Mouse (Mus musculus) lung, adult 2 months (tissue): ENCODE results near the gene Mindy4. TPM values are rescaled to one million over a fixed set of nuclear protein-coding genes. Genes with fewer than 3 reads are reported as not detected.
"Not testable (repeated sequence)": the region's sequence is repeated elsewhere in the genome, so short reads cannot be mapped to it uniquely, and the experiment has no call there.

Experiments used
- DNase-seq: peaks from one replicate; pipeline ENCODE4 v3.0.0; 2022
- H3K4me1 ChIP-seq: fragments of 200-500 bp; 2 replicates; pipeline ENCODE4 v1.6.1; 2011; ENCODE audit warnings: low read length; ENCODE audit not compliant: control insufficient read depth, insufficient read depth
- H3K4me3 ChIP-seq: fragments of 200-500 bp; replicated peaks from 2 replicates; pipeline ENCODE3; 2011; ENCODE audit warnings: low read depth, mild to moderate bottlenecking, control low read depth, low read length; ENCODE audit errors: extremely low read depth
- CTCF ChIP-seq: fragments of 200-500 bp; IDR thresholded peaks from 2 replicates; pipeline ENCODE4 v1.5.1; 2011; ENCODE audit warnings: mild to moderate bottlenecking, low read length, control low read depth; ENCODE audit not compliant: insufficient read depth
- POLR2A ChIP-seq: fragments of 200-500 bp; IDR thresholded peaks from 2 replicates; pipeline ENCODE4 v1.6.1; 2011; ENCODE audit warnings: low read depth, mild to moderate bottlenecking, control low read depth, low read length, borderline replicate concordance; ENCODE audit errors: extremely low read depth
- WGBS: fragments of 180-500 bp; shearing (Covaris S2); methylation state at CpG from one replicate; pipeline ENCODE4 v1.1.7; 2018; 5-methylcytosine and 5-hydroxymethylcytosine counted together
- polyA plus RNA-seq: library from polyadenylated mRNA; depleted of rRNA; stranded (reverse); fragments of >200 nt; gene quantifications from 2 replicates; pipeline ENCODE4 v1.2.3, GENCODE M21; 2012

Mindy4 gene
- polyA plus RNA-seq, 1 experiment = 35.7 TPM

GRCm38 (mm10) chr6:55174741-55175181 is 28.4 kb upstream of the Mindy4 start, which contains the start of gene Inmt:
Gene Inmt, minus strand, starts transcription at chr6:55175043.
- 76% methylated on average over 1 of the region's 1 CpGs for WGBS
- TF ChIP-seq CTCF = no peak
- TF ChIP-seq POLR2A = peak; percentile 72; the same call in 1 of the 2 replicates
- no peak for DNase-seq
- H3K4me1 ChIP-seq = peaks cover 10% of the 10 kb centered on the region
- H3K4me3 ChIP-seq = peak within 1 kb of the TSS; percentile 64

- TF ChIP-seq CTCF (no peak), POLR2A (no peak)
- no peak for DNase-seq
- peaks cover 10% of the 10 kb centered on the region for H3K4me1 ChIP-seq
- 14% methylated on average over 2 of the region's 2 CpGs for WGBS
- H3K4me3 ChIP-seq = no peak overlapping the region
Measured at GRCm38 (mm10) chr6:55175456-55175855, 27.7 kb upstream of the Mindy4 start.

- no peak overlapping the region for H3K4me3 ChIP-seq
- no peak for DNase-seq
- peaks cover 10% of the 10 kb centered on the region for H3K4me1 ChIP-seq
- TF ChIP-seq POLR2A = no peak
- 26% methylated on average over 5 of the region's 5 CpGs for WGBS
Measured at GRCm38 (mm10) chr6:55175892-55176291, 27.3 kb upstream of the Mindy4 start.

- TF ChIP-seq CTCF (peak; percentile 22; the same call in 1 of the 2 replicates), POLR2A (no peak)
- H3K4me1 ChIP-seq = peaks cover 10% of the 10 kb centered on the region
- WGBS = 27% methylated on average over 12 of the region's 12 CpGs
- H3K4me3 ChIP-seq = no peak overlapping the region
- DNase-seq = no peak
Measured at GRCm38 (mm10) chr6:55177060-55177732, 26.0 kb upstream of the Mindy4 start.

- TF ChIP-seq CTCF (no peak), POLR2A (no peak)
- DNase-seq = no peak
- 58% methylated on average over 7 of the region's 7 CpGs for WGBS
- Histone ChIP-seq H3K4me1 (peaks cover 10% of the 10 kb centered on the region), H3K4me3 (no peak overlapping the region)
Measured at GRCm38 (mm10) chr6:55179560-55179959, 23.6 kb upstream of the Mindy4 start.

GRCm38 (mm10) chr6:55182655-55183430 is 20.3 kb upstream of the Mindy4 start:
- Histone ChIP-seq H3K4me3 (no peak overlapping the region), H3K4me1 (no peaks in the 10 kb centered on the region)
- DNase-seq = no peak
- TF ChIP-seq POLR2A (no peak), CTCF (no peak)
- WGBS = 88% methylated on average over 1 of the region's 1 CpGs

GRCm38 (mm10) chr6:55187827-55188226 is 15.4 kb upstream of the Mindy4 start:
- H3K4me1 ChIP-seq, DNase-seq, H3K4me3 ChIP-seq: not testable (repeated sequence)
- 93% methylated on average over 17 of the region's 17 CpGs for WGBS

GRCm38 (mm10) chr6:55189406-55189805 is 13.8 kb upstream of the Mindy4 start:
- DNase-seq = no peak
- TF ChIP-seq POLR2A (no peak), CTCF (no peak)
- Histone ChIP-seq H3K4me3 (no peak overlapping the region), H3K4me1 (no peaks in the 10 kb centered on the region)

- no peak for TF ChIP-seq POLR2A
- TF ChIP-seq CTCF = no peak
- Histone ChIP-seq H3K4me3 (no peak overlapping the region), H3K4me1 (no peaks in the 10 kb centered on the region)
- 49% methylated on average over 4 of the region's 4 CpGs for WGBS
- DNase-seq = no peak
Measured at GRCm38 (mm10) chr6:55191537-55191936, 11.6 kb upstream of the Mindy4 start.

GRCm38 (mm10) chr6:55193171-55193570 is 10.0 kb upstream of the Mindy4 start:
- TF ChIP-seq CTCF = no peak
- TF ChIP-seq POLR2A = no peak
- no peak for DNase-seq
- WGBS = 88% methylated on average over 3 of the region's 3 CpGs

More at GRCm38 (mm10) chr6:55193171-55193570, 10.0 kb upstream of the Mindy4 start:
- no peaks in the 10 kb centered on the region for H3K4me1 ChIP-seq
- H3K4me3 ChIP-seq = no peak overlapping the region
